Mouse (Mus musculus): ENCODE data around the gene Fbxo47. TPM values are rescaled to one million over a fixed set of nuclear protein-coding genes. Genes with fewer than 3 reads are reported as not detected.

The Fbxo47 gene
- polyA plus RNA-seq, 1 experiment from 2014 or later, result 1.5 TPM

- ATAC-seq (ENCODE audit: insufficient number of reproducible peaks, low FRiP score), result no peak
- H3K27me3 ChIP-seq (replicated peaks), result no peaks in the 10 kb centered on the region
- no peak overlapping the region for H3K4me2 ChIP-seq
- no peak overlapping the region for H3K27ac ChIP-seq (ENCODE audit: poor library complexity, severe bottlenecking)
- no peak overlapping the region for H3K9ac ChIP-seq
- H3K4me1 ChIP-seq (replicated peaks), result 0 out of 2 replicates have a peak, but pooled peaks cover 3% of the 10 kb centered on the region
- 83% methylated on average over 11 of the region's 11 CpGs for WGBS
- peaks cover 77% of the 10 kb centered on the region for H3K36me3 ChIP-seq
- no peaks in the 10 kb centered on the region for H3K9me3 ChIP-seq (replicated peaks)
- H3K4me3 ChIP-seq, result no peak overlapping the region
Measured at GRCm38 (mm10) chr11:97832001-97832400, 52.0 kb downstream of the Fbxo47 start.

GRCm38 (mm10) chr11:97830501-97830900 lies 53.5 kb downstream of the Fbxo47 start:
- no peak overlapping the region for H3K9ac ChIP-seq
- no peak overlapping the region for H3K27ac ChIP-seq (ENCODE audit: poor library complexity, severe bottlenecking)
- no peaks in the 10 kb centered on the region for H3K27me3 ChIP-seq (replicated peaks)
- peaks cover 77% of the 10 kb centered on the region for H3K36me3 ChIP-seq
- H3K9me3 ChIP-seq (replicated peaks), result no peaks in the 10 kb centered on the region
- no peak overlapping the region for H3K4me3 ChIP-seq
- no peak for ATAC-seq (ENCODE audit: insufficient number of reproducible peaks, low FRiP score)
- no peak overlapping the region for H3K4me2 ChIP-seq
- H3K4me1 ChIP-seq (replicated peaks), result 0 out of 2 replicates have a peak, but pooled peaks cover 10% of the 10 kb centered on the region
- WGBS, result 84% methylated on average over 6 of the region's 6 CpGs

- ATAC-seq (ENCODE audit: insufficient number of reproducible peaks, low FRiP score), result no peak
- Histone ChIP-seq H3K36me3 (peaks cover 77% of the 10 kb centered on the region), H3K9ac (no peak overlapping the region), H3K27me3 (replicated peaks) (no peaks in the 10 kb centered on the region), H3K4me3 (no peak overlapping the region), H3K4me2 (no peak overlapping the region), H3K9me3 (replicated peaks) (no peaks in the 10 kb centered on the region), H3K4me1 (replicated peaks) (peaks cover 13% of the 10 kb centered on the region), H3K27ac (ENCODE audit: poor library complexity, severe bottlenecking) (no peak overlapping the region)
- WGBS, result 83% methylated on average over 12 of the region's 12 CpGs
Measured at GRCm38 (mm10) chr11:97829913-97830476, 54.0 kb downstream of the Fbxo47 start.

GRCm38 (mm10) chr11:97829365-97829764 lies 54.6 kb downstream of the Fbxo47 start:
- Histone ChIP-seq H3K9ac (no peak overlapping the region), H3K36me3 (peaks cover 77% of the 10 kb centered on the region), H3K4me2 (no peak overlapping the region), H3K9me3 (replicated peaks) (no peaks in the 10 kb centered on the region), H3K27me3 (replicated peaks) (no peaks in the 10 kb centered on the region), H3K4me1 (replicated peaks) (peaks cover 17% of the 10 kb centered on the region), H3K27ac (ENCODE audit: poor library complexity, severe bottlenecking) (no peak overlapping the region), H3K4me3 (no peak overlapping the region)
- no peak for ATAC-seq (ENCODE audit: insufficient number of reproducible peaks, low FRiP score)
- WGBS, result 81% methylated on average over 7 of the region's 7 CpGs

- no peaks in the 10 kb centered on the region for H3K9me3 ChIP-seq (replicated peaks)
- H3K9ac ChIP-seq, result no peak overlapping the region
- H3K36me3 ChIP-seq, result peaks cover 74% of the 10 kb centered on the region
- H3K27ac ChIP-seq (ENCODE audit: poor library complexity, severe bottlenecking), result no peak overlapping the region
- ATAC-seq (ENCODE audit: insufficient number of reproducible peaks, low FRiP score), result no peak
- H3K4me3 ChIP-seq, result no peak overlapping the region
- no peak overlapping the region for H3K4me2 ChIP-seq
- no peaks in the 10 kb centered on the region for H3K27me3 ChIP-seq (replicated peaks)
- peaks cover 18% of the 10 kb centered on the region for H3K4me1 ChIP-seq (replicated peaks)
- 57% methylated on average over 6 of the region's 6 CpGs for WGBS
Measured at GRCm38 (mm10) chr11:97827654-97828053, 56.3 kb downstream of the Fbxo47 start.

- H3K4me2 ChIP-seq, result no peak overlapping the region
- H3K27ac ChIP-seq (ENCODE audit: poor library complexity, severe bottlenecking), result no peak overlapping the region
- ATAC-seq (ENCODE audit: insufficient number of reproducible peaks, low FRiP score), result no peak
- no peak overlapping the region for H3K9ac ChIP-seq
- peaks cover 72% of the 10 kb centered on the region for H3K36me3 ChIP-seq
- H3K4me1 ChIP-seq (replicated peaks), result peaks cover 21% of the 10 kb centered on the region
- WGBS, result 67% methylated on average over 7 of the region's 7 CpGs
- H3K4me3 ChIP-seq, result no peak overlapping the region
- H3K27me3 ChIP-seq (replicated peaks), result no peaks in the 10 kb centered on the region
- H3K9me3 ChIP-seq (replicated peaks), result no peaks in the 10 kb centered on the region
Measured at GRCm38 (mm10) chr11:97826414-97826813, 57.5 kb downstream of the Fbxo47 start.

- H3K4me3 ChIP-seq, result no peak overlapping the region
- peaks cover 26% of the 10 kb centered on the region for H3K4me1 ChIP-seq (replicated peaks)
- H3K27ac ChIP-seq (ENCODE audit: poor library complexity, severe bottlenecking), result no peak overlapping the region
- no peak for ATAC-seq (ENCODE audit: insufficient number of reproducible peaks, low FRiP score)
- no peak overlapping the region for H3K9ac ChIP-seq
- no peaks in the 10 kb centered on the region for H3K9me3 ChIP-seq (replicated peaks)
- H3K27me3 ChIP-seq (replicated peaks), result no peaks in the 10 kb centered on the region
- no peak overlapping the region for H3K4me2 ChIP-seq
- peaks cover 72% of the 10 kb centered on the region for H3K36me3 ChIP-seq
- 90% methylated on average over 9 of the region's 9 CpGs for WGBS
Measured at GRCm38 (mm10) chr11:97825971-97826370, 58.0 kb downstream of the Fbxo47 start.

- H3K36me3 ChIP-seq, result peaks cover 68% of the 10 kb centered on the region
Measured at GRCm38 (mm10) chr11:97825295-97825694, 58.7 kb downstream of the Fbxo47 start.

GRCm38 (mm10) chr11:97824895-97825294 lies 59.1 kb downstream of the Fbxo47 start:
- Histone ChIP-seq H3K4me1 (replicated peaks) (peaks cover 33% of the 10 kb centered on the region), H3K9me3 (replicated peaks) (no peaks in the 10 kb centered on the region), H3K27me3 (replicated peaks) (no peaks in the 10 kb centered on the region), H3K27ac (ENCODE audit: poor library complexity, severe bottlenecking) (no peak overlapping the region), H3K4me3 (no peak overlapping the region), H3K4me2 (no peak overlapping the region), H3K36me3 (peaks cover 64% of the 10 kb centered on the region), H3K9ac (no peak overlapping the region)
- no peak for ATAC-seq (ENCODE audit: insufficient number of reproducible peaks, low FRiP score)
- WGBS, result 68% methylated on average over 6 of the region's 6 CpGs

More at GRCm38 (mm10) chr11:97825295-97825694, 58.7 kb downstream of the Fbxo47 start:
- WGBS, result 78% methylated on average over 10 of the region's 10 CpGs
- peaks cover 31% of the 10 kb centered on the region for H3K4me1 ChIP-seq (replicated peaks)
- no peaks in the 10 kb centered on the region for H3K9me3 ChIP-seq (replicated peaks)
- H3K4me3 ChIP-seq, result no peak overlapping the region
- no peak for ATAC-seq (ENCODE audit: insufficient number of reproducible peaks, low FRiP score)
- H3K4me2 ChIP-seq, result no peak overlapping the region
- no peak overlapping the region for H3K27ac ChIP-seq (ENCODE audit: poor library complexity, severe bottlenecking)
- H3K27me3 ChIP-seq (replicated peaks), result no peaks in the 10 kb centered on the region
- no peak overlapping the region for H3K9ac ChIP-seq

- Histone ChIP-seq H3K4me2 (no peak overlapping the region), H3K36me3 (peaks cover 60% of the 10 kb centered on the region), H3K9me3 (replicated peaks) (no peaks in the 10 kb centered on the region), H3K27me3 (replicated peaks) (no peaks in the 10 kb centered on the region), H3K4me1 (replicated peaks) (peaks cover 39% of the 10 kb centered on the region), H3K27ac (ENCODE audit: poor library complexity, severe bottlenecking) (no peak overlapping the region), H3K9ac (no peak overlapping the region), H3K4me3 (no peak overlapping the region)
- ATAC-seq (ENCODE audit: insufficient number of reproducible peaks, low FRiP score), result no peak
- WGBS, result 93% methylated on average over 11 of the region's 11 CpGs
Measured at GRCm38 (mm10) chr11:97824168-97824567, 59.8 kb downstream of the Fbxo47 start.

- H3K4me2 ChIP-seq, result no peak overlapping the region
- H3K9ac ChIP-seq, result no peak overlapping the region
- no peaks in the 10 kb centered on the region for H3K27me3 ChIP-seq (replicated peaks)
- peaks cover 61% of the 10 kb centered on the region for H3K36me3 ChIP-seq
- ATAC-seq (ENCODE audit: insufficient number of reproducible peaks, low FRiP score), result no peak
- no peak overlapping the region for H3K27ac ChIP-seq (ENCODE audit: poor library complexity, severe bottlenecking)
- H3K4me1 ChIP-seq (replicated peaks), result peaks cover 51% of the 10 kb centered on the region
- no peaks in the 10 kb centered on the region for H3K9me3 ChIP-seq (replicated peaks)
- WGBS, result 74% methylated on average over 20 of the region's 20 CpGs
- H3K4me3 ChIP-seq, result no peak overlapping the region
Measured at GRCm38 (mm10) chr11:97822840-97823603, 60.9 kb downstream of the Fbxo47 start.

All from heart, embryonic 12.5 days (tissue).